Mouse (Mus musculus): Measurements from ENCODE around the gene Pitpnm1. TPM values are rescaled to one million over a fixed set of nuclear protein-coding genes. Genes with fewer than 3 reads are reported as not detected.

Gene Pitpnm1
- total and polyA plus RNA-seq, 2 experiments from 2014 or later: 82.9 to 127 TPM

DNA sequence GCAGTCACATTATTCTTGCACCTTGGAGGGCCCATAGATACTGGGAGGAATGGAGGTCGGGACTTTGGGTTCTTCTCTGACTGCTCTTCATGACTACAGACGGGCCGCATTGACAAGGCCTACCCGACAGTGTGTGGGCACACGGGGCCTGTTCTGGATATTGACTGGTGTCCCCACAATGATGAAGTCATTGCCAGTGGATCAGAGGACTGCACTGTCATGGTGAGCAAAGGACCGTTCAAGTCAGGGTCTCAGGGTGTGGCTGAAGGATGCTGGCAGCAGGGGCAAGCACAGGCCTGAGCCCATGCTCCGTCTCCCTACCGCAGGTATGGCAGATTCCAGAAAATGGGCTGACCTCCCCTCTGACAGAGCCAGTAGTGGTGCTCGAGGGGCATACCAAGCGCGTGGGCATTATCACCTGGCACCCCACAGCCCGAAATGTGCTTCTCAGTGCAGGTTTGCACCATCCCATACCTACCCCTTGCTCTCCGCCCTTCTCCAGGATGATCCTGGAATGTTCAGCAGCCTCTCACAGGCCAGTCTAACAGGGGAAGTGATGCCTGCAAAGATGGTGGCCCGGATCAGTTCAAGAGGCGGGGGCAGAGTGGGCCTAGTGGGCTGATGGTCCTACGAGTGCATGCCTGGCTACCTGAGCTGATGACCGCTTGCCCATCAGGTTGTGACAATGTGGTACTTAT, 50.1 kb downstream of the Pitpnm1 start:
- 95% methylated on average over 17 of the region's 17 CpGs for WGBS
- no peak for DNase-seq
- no peak for TF ChIP-seq CTCF (IDR thresholded peaks at IDR 0.05; ENCODE audit: low read depth)

DNA sequence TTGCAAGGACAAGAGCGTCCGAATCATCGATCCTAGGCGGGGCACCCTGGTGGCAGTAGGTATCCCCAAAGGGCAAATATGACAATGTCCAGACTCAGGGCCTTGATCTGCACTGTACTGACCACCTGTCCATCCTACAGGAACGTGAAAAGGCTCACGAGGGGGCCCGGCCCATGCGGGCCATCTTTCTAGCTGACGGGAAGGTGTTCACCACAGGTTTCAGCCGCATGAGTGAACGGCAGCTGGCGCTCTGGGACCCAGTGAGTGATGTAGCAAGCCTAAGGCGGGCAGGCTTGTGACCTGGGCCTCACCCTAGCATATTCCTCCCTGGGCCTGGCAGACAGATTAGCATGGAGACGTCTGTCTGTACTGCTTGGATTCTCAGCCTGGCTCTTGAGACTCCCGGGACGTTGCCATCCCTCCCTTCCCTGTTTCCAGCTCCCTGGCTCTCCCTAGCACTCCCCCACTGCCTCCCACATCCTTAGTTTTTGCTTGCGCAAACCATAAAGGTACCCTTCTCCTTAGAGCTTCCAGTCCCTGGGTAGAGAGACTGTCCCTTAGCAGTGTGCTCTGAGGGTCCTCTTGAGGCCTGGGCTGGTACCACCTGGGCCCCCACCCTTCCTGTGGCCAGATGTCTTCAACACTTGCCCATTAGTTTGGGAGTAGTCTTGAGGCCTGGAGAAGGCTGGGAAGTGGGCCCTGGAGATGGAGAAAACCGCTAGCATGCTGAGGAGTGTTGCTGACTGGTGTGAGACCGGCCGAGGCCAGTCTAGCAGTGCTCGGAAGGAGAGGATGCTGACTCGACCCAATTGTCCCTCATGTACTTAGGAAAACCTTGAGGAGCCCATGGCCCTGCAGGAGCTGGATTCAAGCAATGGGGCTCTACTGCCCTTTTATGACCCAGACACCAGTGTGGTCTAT, 51.0 kb downstream of the Pitpnm1 start:
- DNase-seq (no peak), ATAC-seq (no peak)
- no peak overlapping the region for H3K9ac ChIP-seq
- WGBS: 91% methylated on average over 22 of the region's 22 CpGs
- H3K9me3 ChIP-seq (ENCODE audit: low read length): no peaks in the 10 kb centered on the region
- H3K4me3 ChIP-seq (ENCODE audit: low read depth, low read length): no peak overlapping the region
- no peak overlapping the region for H3K4me2 ChIP-seq (ENCODE audit: low read depth)
- H3K4me1 ChIP-seq (ENCODE audit: insufficient read depth): peaks cover 8% of the 10 kb centered on the region; the same call in 1 of the 2 replicates
- TF ChIP-seq CTCF (IDR thresholded peaks at IDR 0.05; ENCODE audit: low read depth): no peak
- H3K27ac ChIP-seq (ENCODE audit: low read depth, low read length): no peak overlapping the region
- H3K36me3 ChIP-seq (ENCODE audit: insufficient read depth): peaks cover 19% of the 10 kb centered on the region
- no peaks in the 10 kb centered on the region for H3K27me3 ChIP-seq (ENCODE audit: insufficient read depth, low read length)

More for the DNA sequence above, 50.1 kb downstream of the Pitpnm1 start:
- Histone ChIP-seq H3K4me1 (ENCODE audit: insufficient read depth) (peaks cover 8% of the 10 kb centered on the region; the same call in 1 of the 2 replicates), H3K4me2 (ENCODE audit: low read depth) (no peak overlapping the region), H3K27ac (ENCODE audit: low read depth, low read length) (no peak overlapping the region), H3K4me3 (ENCODE audit: low read depth, low read length) (no peak overlapping the region), H3K27me3 (ENCODE audit: insufficient read depth, low read length) (no peaks in the 10 kb centered on the region), H3K9me3 (ENCODE audit: low read length) (no peaks in the 10 kb centered on the region), H3K36me3 (ENCODE audit: insufficient read depth) (peaks cover 16% of the 10 kb centered on the region; the same call in 1 of the 2 replicates), H3K9ac (no peak overlapping the region)
- ATAC-seq: no peak

DNA sequence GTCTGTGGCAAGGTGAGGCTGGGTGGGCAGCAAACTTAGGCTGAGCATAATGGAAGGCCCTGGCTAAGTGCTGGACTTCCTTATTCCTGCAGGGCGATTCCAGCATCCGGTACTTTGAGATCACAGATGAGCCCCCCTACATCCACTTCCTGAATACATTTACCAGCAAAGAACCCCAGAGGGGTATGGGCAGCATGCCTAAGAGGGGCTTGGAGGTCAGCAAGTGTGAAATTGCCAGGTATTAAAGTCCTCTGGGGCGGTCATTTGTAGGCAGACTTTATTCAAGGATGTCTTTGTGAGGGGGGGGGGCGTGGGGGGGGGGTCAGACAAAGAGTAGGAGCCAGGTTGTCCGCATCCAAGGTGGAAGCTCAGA, 51.7 kb downstream of the Pitpnm1 start:
- Histone ChIP-seq H3K4me2 (ENCODE audit: low read depth) (no peak overlapping the region), H3K4me1 (ENCODE audit: insufficient read depth) (peaks cover 8% of the 10 kb centered on the region; the same call in 1 of the 2 replicates), H3K9ac (no peak overlapping the region), H3K4me3 (ENCODE audit: low read depth, low read length) (no peak overlapping the region), H3K9me3 (ENCODE audit: low read length) (no peaks in the 10 kb centered on the region), H3K27ac (ENCODE audit: low read depth, low read length) (no peak overlapping the region), H3K36me3 (ENCODE audit: insufficient read depth) (peaks cover 26% of the 10 kb centered on the region), H3K27me3 (ENCODE audit: insufficient read depth, low read length) (no peaks in the 10 kb centered on the region)
- DNase-seq: no peak
- ATAC-seq: no peak
- no peak for TF ChIP-seq CTCF (IDR thresholded peaks at IDR 0.05; ENCODE audit: low read depth)
- 78% methylated on average over 5 of the region's 5 CpGs for WGBS

DNA sequence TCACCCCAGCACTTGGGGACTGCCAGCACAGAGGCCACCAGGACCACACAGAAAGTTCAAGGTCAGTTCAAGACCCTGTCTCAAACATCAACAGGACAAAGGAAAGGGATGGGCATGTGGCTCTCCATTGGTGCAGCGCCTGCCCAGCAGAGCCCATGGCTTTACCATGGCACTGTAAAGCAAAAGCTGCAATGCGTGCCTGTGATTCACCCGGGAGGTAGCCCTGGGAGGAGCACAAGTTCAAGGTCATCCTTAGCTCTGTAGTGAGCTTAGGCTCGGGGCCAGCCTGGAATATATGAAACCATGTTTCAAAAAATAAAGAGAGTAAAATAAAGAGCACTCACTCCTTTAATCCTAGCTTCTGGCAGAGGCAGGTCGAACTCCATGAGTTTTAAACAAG, 52.1 kb downstream of the Pitpnm1 start:
- Histone ChIP-seq H3K36me3 (ENCODE audit: insufficient read depth) (peaks cover 30% of the 10 kb centered on the region), H3K27ac (ENCODE audit: low read depth, low read length) (no peak overlapping the region), H3K4me3 (ENCODE audit: low read depth, low read length) (no peak overlapping the region), H3K9me3 (ENCODE audit: low read length) (no peaks in the 10 kb centered on the region), H3K27me3 (ENCODE audit: insufficient read depth, low read length) (no peaks in the 10 kb centered on the region), H3K4me2 (ENCODE audit: low read depth) (no peak overlapping the region), H3K4me1 (ENCODE audit: insufficient read depth) (peaks cover 8% of the 10 kb centered on the region; the same call in 1 of the 2 replicates), H3K9ac (no peak overlapping the region)
- 87% methylated on average over 5 of the region's 5 CpGs for WGBS
- DNase-seq (no peak), ATAC-seq (no peak)
- no peak for TF ChIP-seq CTCF (IDR thresholded peaks at IDR 0.05; ENCODE audit: low read depth)

DNA sequence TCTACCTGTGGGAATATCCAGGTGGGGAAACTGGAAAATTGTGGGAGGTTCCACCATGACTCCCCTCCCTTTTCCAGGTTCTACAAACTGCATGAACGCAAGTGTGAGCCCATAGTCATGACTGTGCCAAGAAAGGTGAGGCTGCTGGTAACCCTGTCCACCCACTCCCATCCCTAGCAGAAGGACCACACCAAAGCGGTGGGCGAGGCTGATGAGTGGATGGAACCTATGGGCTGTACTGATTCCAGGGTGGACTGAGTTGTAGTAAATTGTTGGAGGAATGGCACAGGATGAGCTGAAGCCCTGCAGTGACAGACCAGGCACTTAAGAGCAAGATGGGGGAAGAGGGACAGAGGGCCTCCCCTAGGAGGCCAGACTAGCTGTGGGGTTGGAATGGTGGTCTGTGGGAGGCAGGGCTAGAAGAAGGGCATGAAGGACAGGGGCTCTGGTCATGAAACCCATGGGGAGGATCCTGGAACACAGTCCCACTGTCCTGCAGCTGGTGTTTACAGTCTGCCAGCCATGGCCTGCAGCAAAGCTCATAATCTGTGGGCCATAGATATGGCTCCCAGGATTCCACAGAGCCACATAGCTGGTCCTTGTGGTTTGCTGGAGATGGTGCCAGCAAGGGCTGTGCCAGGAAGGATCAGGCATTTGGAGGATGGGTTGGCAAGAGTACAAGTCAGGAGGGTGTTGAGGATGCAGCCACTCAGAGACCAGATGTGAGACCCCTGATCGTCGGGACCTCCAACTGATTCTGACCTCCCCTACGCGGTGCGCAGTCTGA, 52.8 kb downstream of the Pitpnm1 start:
- no peaks in the 10 kb centered on the region for H3K27me3 ChIP-seq (ENCODE audit: insufficient read depth, low read length)
- H3K4me1 ChIP-seq (ENCODE audit: insufficient read depth): peaks cover 8% of the 10 kb centered on the region; the same call in 1 of the 2 replicates
- WGBS: 93% methylated on average over 8 of the region's 8 CpGs
- H3K9me3 ChIP-seq (ENCODE audit: low read length): no peaks in the 10 kb centered on the region
- H3K4me2 ChIP-seq (ENCODE audit: low read depth): no peak overlapping the region
- peaks cover 36% of the 10 kb centered on the region for H3K36me3 ChIP-seq (ENCODE audit: insufficient read depth)
- no peak for DNase-seq
- ATAC-seq: no peak
- no peak overlapping the region for H3K4me3 ChIP-seq (ENCODE audit: low read depth, low read length)
- no peak overlapping the region for H3K27ac ChIP-seq (ENCODE audit: low read depth, low read length)
- TF ChIP-seq CTCF (IDR thresholded peaks at IDR 0.05; ENCODE audit: low read depth): no peak
- no peak overlapping the region for H3K9ac ChIP-seq

DNA sequence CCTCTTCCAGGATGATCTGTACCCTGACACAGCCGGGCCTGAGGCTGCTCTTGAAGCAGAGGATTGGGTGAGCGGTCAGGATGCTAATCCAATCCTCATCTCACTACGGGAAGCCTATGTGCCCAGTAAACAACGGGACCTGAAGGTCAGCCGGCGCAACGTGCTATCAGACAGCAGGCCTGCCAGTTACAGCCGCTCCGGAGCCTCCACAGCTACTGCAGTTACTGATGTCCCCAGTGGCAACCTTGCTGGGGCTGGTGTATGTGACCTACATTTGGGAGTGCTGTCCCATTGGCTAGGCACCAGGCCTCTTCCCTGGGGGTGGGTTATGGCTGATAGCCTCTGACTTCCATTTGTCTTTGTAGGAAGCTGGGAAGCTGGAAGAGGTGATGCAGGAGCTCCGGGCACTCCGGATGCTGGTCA, 53.4 kb downstream of the Pitpnm1 start, which contains the start of gene Ptprcap:
Gene Ptprcap (plus strand): TSS at position 373 of the 423 bp plus-strand sequence.
- DNase-seq: no peak
- Histone ChIP-seq H3K27me3 (ENCODE audit: insufficient read depth, low read length) (no peaks in the 10 kb centered on the region), H3K4me1 (ENCODE audit: insufficient read depth) (0 out of 2 replicates have a peak, but pooled peaks cover 8% of the 10 kb centered on the region), H3K4me3 (ENCODE audit: low read depth, low read length) (no peak within 1 kb of the TSS), H3K27ac (ENCODE audit: low read depth, low read length) (no peak within 1 kb of the TSS), H3K4me2 (ENCODE audit: low read depth) (no peak within 1 kb of the TSS), H3K9me3 (ENCODE audit: low read length) (no peaks in the 10 kb centered on the region), H3K36me3 (ENCODE audit: insufficient read depth) (peaks cover 42% of the 10 kb centered on the region), H3K9ac (no peak within 1 kb of the TSS)
- no peak for ATAC-seq
- WGBS: 76% methylated on average over 11 of the region's 11 CpGs
- TF ChIP-seq CTCF (IDR thresholded peaks at IDR 0.05; ENCODE audit: low read depth): no peak
